Mouse (Mus musculus): ENCODE measurements at regions not wholly inside any gene's neighbourhood (a gene's known extent, or its start where the extent isn't known, plus 50 kb on each side); places are given as distances from the start of the nearest gene placed in this dataset.

- TF ChIP-seq POLR2A (IDR thresholded peaks at IDR 0.05; ENCODE audit: borderline replicate concordance, extremely low read depth, low read depth, low read length) (no peak), CTCF (IDR thresholded peaks at IDR 0.05; ENCODE audit: insufficient read depth, low read length) (no peak)
Observed at GRCm38 (mm10) chr6:51183576-51184420, 248.7 kb upstream of the Nfe2l3 start.

Data from lung, adult 2 months (tissue).